30 mouse cellular contexts compared by ENCODE assay signal in genomic region chr5:3362111-3362510, GRCm38 (mm10). TPM values are rescaled to one million over a fixed set of nuclear protein-coding genes. Genes with fewer than 3 reads are reported as not detected.
A peak's percentile ranks its signal among the peaks of the same experiment; 100 is the strongest.
DNase-seq lines count a peak whose midpoint lies in the region; ATAC-seq lines count a peak whose summit lies in the region.
"Had no signal": no experiment of that assay in that cellular context is flagged by ENCODE, and none has a peak within 500 bp of the region (broad histone marks: within the 10 kb centered on the region; RNA-seq: fewer than 3 reads in every experiment).

No protein-coding gene starts in this region.

- 77% methylated on average over 8 of the region's 8 CpGs for WGBS in liver, embryonic 11.5 days
- 52% methylated on average over 8 of the region's 8 CpGs for WGBS in liver, embryonic 12.5 days (ENCODE audit: insufficient replicate concordance)

- H3K36me3 ChIP-seq in liver, embryonic 11.5 days (ENCODE audit: control insufficient read depth, insufficient read depth, low read length), result no peaks in the 10 kb centered on the region
- peaks cover 11% of the 10 kb centered on the region; the same call in 1 of the 2 replicates for H3K36me3 ChIP-seq in liver, embryonic 12.5 days
- H3K36me3 ChIP-seq: embryonic facial prominence, embryonic 12.5 days; heart, embryonic 13.5 days; hindbrain, embryonic 10.5 days; hindbrain, embryonic 15.5 days; limb, embryonic 13.5 days; midbrain, embryonic 12.5 days; neural tube, embryonic 13.5 days; stomach, embryonic 15.5 days had no signal

- no peak for DNase-seq in liver, embryonic 11.5 days (ENCODE audit: low spot score)
- DNase-seq in liver, result no peak
- no peak for DNase-seq in layer of hippocampus, adult 18-20 months (ENCODE audit: low spot score in 2 of 2)
- no peak for DNase-seq in spleen, postnatal 36 days (ENCODE audit: low spot score in 2 of 2)
- DNase-seq in testis, postnatal 14 days (ENCODE audit: low spot score), result no peak
- DNase-seq: adrenal gland, adult 8-10 months; cerebellum, adult 8-10 months; cerebellum, postnatal 36 days; embryo, embryonic 11 days; gastrocnemius, postnatal 25 days; heart, adult 2 months; heart, postnatal 10 days; kidney, adult 2 months; kidney, postnatal 36 days; lung, adult 18-20 months; thymus, postnatal 14 days had no signal

- no peak overlapping the region for H3K9ac ChIP-seq in liver, embryonic 11.5 days (ENCODE audit: low read depth, low read length)
- H3K9ac ChIP-seq in liver, embryonic 12.5 days, result 0 out of 2 replicates have a peak overlapping the region, but pooled peaks have one; percentile 39
- H3K9ac ChIP-seq: embryonic facial prominence, embryonic 12.5 days; heart, embryonic 13.5 days; hindbrain, embryonic 15.5 days; limb, embryonic 13.5 days; midbrain, embryonic 12.5 days; neural tube, embryonic 13.5 days; stomach, embryonic 15.5 days had no signal

- ATAC-seq in liver, embryonic 11.5 days (replicated peaks; ENCODE audit: low FRiP score), result no peak; the same call in 1 of the 2 replicates
- no peak for ATAC-seq in liver, embryonic 12.5 days
- ATAC-seq in megakaryocyte, adult 5-6 weeks (ENCODE audit: poor library complexity, severe bottlenecking), result peak; percentile 51
- ATAC-seq: forebrain, embryonic 14.5 days; inflammation-experienced regulatory T-cells, adult 6 months; lung, postnatal 0 days had no signal

- H3K4me1 ChIP-seq in liver, embryonic 11.5 days (replicated peaks; ENCODE audit: control insufficient read depth, insufficient read depth, low read length), result peaks cover 14% of the 10 kb centered on the region
- H3K4me1 ChIP-seq in liver, embryonic 12.5 days, result peaks cover 70% of the 10 kb centered on the region
- H3K4me1 ChIP-seq: embryonic facial prominence, embryonic 12.5 days; hindbrain, embryonic 10.5 days; hindbrain, embryonic 15.5 days; limb, embryonic 13.5 days; neural tube, embryonic 13.5 days had no signal

- H3K27me3 ChIP-seq in liver, embryonic 11.5 days (replicated peaks; ENCODE audit: control insufficient read depth, insufficient read depth, low read length), result no peaks in the 10 kb centered on the region
- no peaks in the 10 kb centered on the region for H3K27me3 ChIP-seq in liver, embryonic 12.5 days (replicated peaks)
- H3K27me3 ChIP-seq: embryonic facial prominence, embryonic 12.5 days; heart, embryonic 13.5 days; hindbrain, embryonic 15.5 days; limb, embryonic 13.5 days; midbrain, embryonic 12.5 days; neural tube, embryonic 13.5 days; stomach, embryonic 15.5 days had no signal

- peak overlapping the region; percentile 4 for H3K4me2 ChIP-seq in liver, embryonic 11.5 days
- H3K4me2 ChIP-seq in liver, embryonic 12.5 days, result no peak overlapping the region
- H3K4me2 ChIP-seq: embryonic facial prominence, embryonic 12.5 days; heart, embryonic 13.5 days; hindbrain, embryonic 15.5 days; limb, embryonic 13.5 days; midbrain, embryonic 12.5 days; neural tube, embryonic 13.5 days; stomach, embryonic 15.5 days had no signal

- no peaks in the 10 kb centered on the region for H3K9me3 ChIP-seq in liver, embryonic 11.5 days (ENCODE audit: control insufficient read depth, low read length)
- no peaks in the 10 kb centered on the region for H3K9me3 ChIP-seq in liver, embryonic 12.5 days (replicated peaks)
- H3K9me3 ChIP-seq: embryonic facial prominence, embryonic 12.5 days; heart, embryonic 13.5 days; hindbrain, embryonic 10.5 days; hindbrain, embryonic 15.5 days; limb, embryonic 13.5 days; midbrain, embryonic 12.5 days; neural tube, embryonic 13.5 days; stomach, embryonic 15.5 days had no signal

- H3K27ac ChIP-seq in liver, embryonic 11.5 days (ENCODE audit: low read depth, low read length), result no peak overlapping the region
- H3K27ac ChIP-seq in liver, embryonic 12.5 days, result no peak overlapping the region
- H3K27ac ChIP-seq: embryonic facial prominence, embryonic 12.5 days; heart, adult 2 months; heart, embryonic 13.5 days; hindbrain, embryonic 10.5 days; hindbrain, embryonic 15.5 days; limb, embryonic 13.5 days; macrophage; midbrain, embryonic 12.5 days; neural tube, embryonic 13.5 days; stomach, embryonic 15.5 days had no signal

- H3K4me3 ChIP-seq in liver, embryonic 11.5 days (ENCODE audit: low read depth, low read length), result no peak overlapping the region
- no peak overlapping the region for H3K4me3 ChIP-seq in liver, embryonic 12.5 days
- H3K4me3 ChIP-seq: embryonic facial prominence, embryonic 12.5 days; heart, adult 2 months; heart, embryonic 13.5 days; hindbrain, embryonic 10.5 days; hindbrain, embryonic 15.5 days; limb, embryonic 13.5 days; midbrain, embryonic 12.5 days; neural tube, embryonic 13.5 days; stomach, embryonic 15.5 days had no signal

RNA-seq across cellular contexts. Expression of gene Cdk6, which starts 20.8 kb away (rescaled TPM):
- 49.1 and 51.2 TPM in 2 replicates for polyA plus RNA-seq in liver, embryonic 11.5 days (2014; fragmentation: Nextera tagmentation; extraction: Ambion mirVana)
- polyA plus RNA-seq in liver, embryonic 12.5 days (2016; fragmentation: Nextera tagmentation; extraction: Ambion mirVana), result 35.1 and 40.1 TPM in 2 replicates
- total RNA-seq in megakaryocyte, adult 5-6 weeks (2015), result 17.9 TPM in 2 replicates
- total RNA-seq in megakaryocyte, adult 5-6 weeks (2017), result 9.7 and 18.8 TPM in 2 replicates
- 1 to 10 TPM; 1.9 to 4.7 TPM for total RNA-seq in layer of hippocampus, adult 18-20 months (2021)
